Mouse (Mus musculus): ENCODE measurements around the gene Gm3696. TPM values are rescaled to one million over a fixed set of nuclear protein-coding genes. Genes with fewer than 3 reads are reported as not detected.
A peak's percentile ranks its signal among the peaks of the same experiment; 100 is the strongest.
"Not testable (repeated sequence)": the region's sequence is repeated elsewhere in the genome, so short reads cannot be mapped to it uniquely, and the experiment has no call there.

Gene Gm3696
- total RNA-seq (2021): 1 to 10 TPM; 3.8 to 4.7 TPM
- long read RNA-seq, partial matches to known transcripts: 1 of 9 reads
- long read RNA-seq, other reads (novel, unspliced or antisense): 8 of 9 reads

DNA sequence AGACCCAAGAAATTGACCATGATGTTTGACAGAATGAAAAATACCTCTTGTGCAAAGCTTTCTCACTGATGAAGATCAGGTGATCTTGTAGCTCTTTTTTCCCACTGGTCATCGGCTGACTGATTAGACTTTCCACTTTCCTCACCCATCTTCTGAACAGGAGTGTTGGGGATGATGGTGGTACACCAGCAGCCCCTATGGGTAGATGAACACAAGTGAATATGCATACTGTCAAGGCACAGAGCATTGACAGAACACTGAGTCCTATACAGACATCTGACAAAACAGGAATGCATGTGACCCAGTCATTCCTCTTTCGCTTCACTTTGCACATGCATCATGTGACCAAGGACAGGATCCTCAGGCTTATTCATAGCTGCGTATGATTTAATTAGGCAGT, at the start of gene Gm3696:
Gene Gm3696 (minus strand): TSS at position 101 of the 400 bp plus-strand sequence.
- DNase-seq (ENCODE audit: low spot score in 2 of 2): not testable (repeated sequence)

GRCm38 (mm10) chr14:7125312-7125711, 24.9 kb upstream of the Gm3696 start, which contains the start of gene Gm6676:
TSS of gene Gm6676 (minus strand) at chr14:7125412.
- not testable (repeated sequence) for DNase-seq (ENCODE audit: low spot score in 2 of 2)

- peak; percentile 11 for DNase-seq (ENCODE audit: low spot score in 2 of 2)
These were observed 4.8 kb upstream of the Gm3696 start for GRCm38 (mm10) chr14:7105124-7105802.

GRCm38 (mm10) chr14:7044870-7045269, 55.6 kb downstream of the Gm3696 start, which contains the start of gene Gm3685:
TSS of gene Gm3685 (minus strand) at chr14:7044970.
- not testable (repeated sequence) for DNase-seq (ENCODE audit: low spot score in 2 of 2)

Other genes starting within 250 kb of the Gm3696 start
- 1 to 10 TPM; 2.9 to 3.5 TPM for gene Gm3667, start 210.7 kb downstream of the Gm3696 start, total RNA-seq (2021)
- gene Gm6356, start 126.8 kb downstream of the Gm3696 start, total RNA-seq (2021): not detected
- 1 to 10 TPM in 1 of 2 experiments, under 1 TPM in 1; 0.87 to 1.8 TPM for gene Gm10406, start 73.2 kb downstream of the Gm3696 start, total RNA-seq (2021)
- not detected for gene Gm3685, start 55.7 kb downstream of the Gm3696 start, total RNA-seq (2021)
- not detected for gene Gm6676, start 24.8 kb upstream of the Gm3696 start, total RNA-seq (2021)
- gene Gm3512, start 73.9 kb upstream of the Gm3696 start, total RNA-seq (2021): 1 to 10 TPM; 1.5 to 1.6 TPM
- gene Gm16434, start 93.9 kb upstream of the Gm3696 start, total RNA-seq (2021): not detected
- gene Gm3727, start 164.1 kb upstream of the Gm3696 start, total RNA-seq (2021): not detected
- 1 to 10 TPM; 1.4 to 1.5 TPM for gene Gm3739, start 214.4 kb upstream of the Gm3696 start, total RNA-seq (2021)
- not detected for gene Gm5797, start 231.8 kb upstream of the Gm3696 start, total RNA-seq (2021)